Mouse (Mus musculus): ENCODE measurements around the gene Proser3. TPM values are rescaled to one million over a fixed set of nuclear protein-coding genes. Genes with fewer than 3 reads are reported as not detected.
"Not testable (repeated sequence)": the region's sequence is repeated elsewhere in the genome, so short reads cannot be mapped to it uniquely, and the experiment has no call there.

The Proser3 gene
- total RNA-seq, 2 experiments from 2014 or later: 7.8 to 8.5 TPM

GRCm38 (mm10) chr7:30544327-30544726, 7.8 kb downstream of the Proser3 start:
- DNase-seq: no peak

GRCm38 (mm10) chr7:30540572-30540971, 11.5 kb downstream of the Proser3 start:
- no peak for DNase-seq

DNA sequence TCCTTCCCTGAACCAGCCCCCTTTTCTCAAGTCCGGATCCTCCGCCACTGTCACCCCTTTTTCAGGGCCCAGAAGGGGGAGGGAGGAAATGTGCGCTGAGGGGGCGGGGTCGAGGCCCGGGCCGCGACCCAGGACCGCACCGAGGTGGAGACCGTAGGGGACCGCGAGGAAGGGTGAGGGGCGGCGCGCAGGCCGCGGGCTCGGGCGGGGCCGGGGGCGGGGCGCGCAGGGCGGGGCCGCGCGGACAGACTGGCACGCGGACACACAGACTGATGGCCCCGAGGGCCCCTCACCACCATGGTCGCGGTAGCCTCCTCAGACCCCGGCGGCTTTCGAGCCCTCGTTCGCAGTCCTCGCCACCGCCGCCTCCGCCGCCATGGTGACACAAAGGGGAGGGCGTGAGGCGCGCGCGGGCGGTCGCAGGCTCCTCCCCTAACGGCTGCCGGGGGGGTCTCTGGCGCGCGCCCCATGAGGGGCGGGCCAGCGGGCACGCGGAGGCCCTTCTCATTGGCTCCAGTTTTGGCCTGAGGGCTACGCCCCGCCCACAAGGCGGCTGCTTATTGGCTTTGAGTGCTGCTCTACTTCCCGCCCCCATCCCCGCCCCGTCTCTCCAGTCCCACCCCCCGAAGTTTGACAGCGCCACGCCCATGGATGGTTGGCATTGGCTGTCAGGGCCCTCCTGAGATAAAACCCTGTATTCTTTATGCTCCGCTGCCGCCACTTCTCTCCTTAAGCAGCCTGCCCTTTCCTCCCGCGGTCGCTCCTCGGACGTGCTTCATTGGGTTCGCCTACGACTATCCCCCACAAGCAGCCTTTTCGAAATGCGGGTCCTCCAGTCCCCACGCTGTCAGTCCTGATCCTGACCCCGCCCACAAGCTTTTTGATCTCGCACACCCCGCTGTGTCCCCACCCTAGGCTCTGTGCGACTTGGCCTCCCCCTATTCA, 17.2 kb downstream of the Proser3 start, which contains the start of gene Arhgap33:
TSS of gene Arhgap33 (minus strand) at position 428 of the 945 bp plus-strand sequence.
- DNase-seq: peak; percentile 97 to 98

- DNase-seq: no peak
Observed at GRCm38 (mm10) chr7:30533941-30534632, 18.0 kb downstream of the Proser3 start.

- peak in 1 of 2 experiments; percentile 33 for DNase-seq
Observed at GRCm38 (mm10) chr7:30532931-30533330, 19.2 kb downstream of the Proser3 start.

GRCm38 (mm10) chr7:30531291-30531815, 20.7 kb downstream of the Proser3 start:
- DNase-seq: no peak

DNA sequence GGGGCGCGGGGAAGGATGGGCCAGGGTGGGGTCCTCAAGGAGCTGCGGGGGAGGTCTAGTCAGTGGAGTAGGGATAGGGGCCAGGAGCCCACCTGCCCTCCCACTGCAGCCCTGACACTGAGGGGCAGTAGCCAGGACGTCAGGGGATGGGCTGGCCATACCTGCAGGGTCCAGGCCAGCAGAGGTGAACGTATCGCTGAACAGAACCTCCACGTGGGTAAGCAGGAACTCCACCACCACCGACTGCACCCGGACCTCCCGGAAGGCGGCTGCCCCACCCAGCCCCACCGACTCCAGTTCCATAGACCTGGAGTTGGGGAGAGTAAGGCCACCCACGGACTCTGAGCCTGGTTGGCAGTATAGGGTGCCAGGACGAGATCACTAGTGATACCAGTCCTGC, 25.1 kb downstream of the Proser3 start:
- no peak for DNase-seq

GRCm38 (mm10) chr7:30526399-30526798, 25.7 kb downstream of the Proser3 start:
- DNase-seq: no peak

DNA sequence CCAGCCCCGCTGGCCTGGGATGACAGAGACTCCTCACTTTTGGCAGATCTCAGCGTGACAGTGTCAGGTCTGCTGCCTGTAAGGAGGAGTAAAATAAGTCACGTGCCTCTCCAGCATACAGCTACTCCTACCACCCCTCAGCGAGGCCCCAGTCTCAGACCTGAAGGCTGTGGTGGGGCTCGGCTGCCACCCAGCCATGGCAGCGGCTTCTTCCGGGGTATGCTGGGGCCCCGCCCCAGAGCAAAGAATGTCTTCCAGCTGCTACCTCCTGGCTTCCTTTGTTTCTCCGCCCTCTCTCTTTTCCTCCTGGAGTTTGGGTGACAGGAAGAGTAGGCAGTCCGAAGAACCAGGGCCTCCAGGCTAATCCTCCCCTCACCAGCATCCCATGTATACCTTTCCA, 26.1 kb downstream of the Proser3 start:
- DNase-seq: no peak

GRCm38 (mm10) chr7:30524487-30524886, 27.6 kb downstream of the Proser3 start:
- DNase-seq: peak; percentile 23 to 28

DNA sequence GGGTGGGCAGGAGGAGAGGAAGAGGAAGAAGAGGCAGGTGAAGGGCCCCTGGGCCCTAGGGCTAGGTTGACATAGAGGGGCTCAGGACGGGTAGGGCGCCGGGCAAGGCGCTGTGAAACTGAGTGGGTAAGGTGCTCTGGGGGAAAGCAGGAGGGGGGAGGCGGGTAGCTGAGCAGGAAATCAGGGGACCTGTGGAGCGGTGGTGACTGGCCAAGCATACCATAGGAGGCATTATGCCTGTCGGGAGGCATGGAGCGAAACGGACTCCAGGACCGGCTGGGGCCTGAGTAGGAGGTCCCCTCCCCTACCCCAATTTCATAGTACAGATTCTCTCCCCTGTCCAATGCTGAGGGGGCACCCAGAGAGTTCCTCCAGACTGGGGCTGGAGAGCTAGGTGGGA, 29.2 kb downstream of the Proser3 start:
- no peak for DNase-seq

DNA sequence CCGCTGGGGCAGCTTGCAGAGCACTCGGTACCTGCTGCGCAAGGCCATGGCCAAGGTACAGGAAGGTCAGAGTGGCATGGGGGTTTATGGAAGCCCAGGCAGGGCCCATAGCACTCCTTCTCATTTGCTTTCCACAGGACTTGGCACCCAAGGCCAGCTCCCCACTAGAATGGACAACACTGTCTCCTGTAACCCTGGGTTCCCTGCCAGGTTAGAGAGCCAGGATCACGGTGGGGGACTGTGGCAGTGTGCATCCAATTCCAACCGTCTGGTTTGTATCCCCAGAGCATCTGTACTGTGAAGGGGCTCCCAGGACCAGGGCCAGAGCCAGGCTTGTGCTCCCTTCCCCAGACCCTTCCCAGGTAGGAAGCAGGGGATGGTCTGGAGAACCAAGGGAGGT, 31.2 kb downstream of the Proser3 start:
- no peak for DNase-seq

DNA sequence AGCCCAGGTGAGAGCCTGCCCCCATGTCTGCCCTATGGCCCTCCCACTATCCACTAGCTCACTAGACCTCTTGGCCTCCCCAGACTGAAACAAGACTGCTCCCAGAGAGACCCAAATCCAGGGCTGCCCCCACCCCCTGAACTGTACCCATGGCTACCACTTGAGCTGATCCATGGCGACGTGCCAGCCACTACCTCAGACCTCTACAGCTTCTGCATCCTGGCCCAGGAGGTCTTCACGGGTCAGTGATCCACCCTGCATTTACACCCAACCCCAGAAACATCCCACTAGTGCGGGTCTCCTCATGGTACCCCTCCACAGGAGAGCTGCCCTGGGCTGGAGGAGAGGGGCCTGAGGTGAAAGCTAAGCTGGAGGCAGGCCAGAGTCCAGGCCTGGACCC, 31.7 kb downstream of the Proser3 start:
- DNase-seq: no peak

- DNase-seq: no peak
Observed at GRCm38 (mm10) chr7:30518325-30518724, 33.8 kb downstream of the Proser3 start.

- DNase-seq: no peak
Observed at GRCm38 (mm10) chr7:30515003-30515760, 36.9 kb downstream of the Proser3 start.

DNA sequence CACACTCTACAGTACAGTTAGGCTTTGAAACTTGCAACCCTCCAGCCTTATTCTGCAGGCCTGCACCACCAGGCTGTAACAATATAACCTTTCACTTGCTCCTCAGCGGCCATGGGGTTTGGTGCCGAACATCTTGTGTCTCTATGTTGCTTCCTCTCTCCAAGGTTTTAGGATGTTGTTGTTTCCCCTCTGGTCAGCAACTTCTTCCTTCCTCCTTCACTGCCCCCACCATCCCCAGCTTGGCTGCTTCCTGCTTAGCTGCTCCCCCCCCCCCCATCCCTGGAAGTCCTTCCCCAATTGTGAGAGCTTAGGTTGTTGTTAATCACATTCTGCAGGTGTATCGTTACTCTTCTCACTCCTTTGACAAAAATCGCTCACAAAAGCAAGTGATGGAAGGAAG, 44.0 kb downstream of the Proser3 start:
- no peak for DNase-seq

DNA sequence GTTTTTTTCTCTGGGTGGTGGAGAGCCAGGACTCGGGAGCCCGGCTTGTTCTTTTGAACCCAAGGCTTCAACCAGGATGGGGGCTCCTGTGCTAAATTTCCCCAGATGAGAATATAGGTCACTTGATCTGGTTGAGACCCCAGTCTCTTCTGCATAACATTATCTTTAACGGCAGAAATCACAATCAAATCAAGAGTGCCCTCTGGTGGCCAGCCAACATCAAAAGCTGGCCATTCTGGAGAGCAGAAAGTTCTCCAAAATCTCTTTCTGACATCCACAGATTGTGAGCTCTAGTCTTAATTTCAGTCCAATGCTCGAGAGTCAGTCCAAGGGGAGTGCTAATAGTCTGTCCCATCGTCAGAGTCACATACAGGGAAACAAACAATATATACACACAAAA, 50.9 kb downstream of the Proser3 start:
- not testable (repeated sequence) for DNase-seq

GRCm38 (mm10) chr7:30495506-30496042, 56.5 kb downstream of the Proser3 start:
- DNase-seq: not testable (repeated sequence)

DNA sequence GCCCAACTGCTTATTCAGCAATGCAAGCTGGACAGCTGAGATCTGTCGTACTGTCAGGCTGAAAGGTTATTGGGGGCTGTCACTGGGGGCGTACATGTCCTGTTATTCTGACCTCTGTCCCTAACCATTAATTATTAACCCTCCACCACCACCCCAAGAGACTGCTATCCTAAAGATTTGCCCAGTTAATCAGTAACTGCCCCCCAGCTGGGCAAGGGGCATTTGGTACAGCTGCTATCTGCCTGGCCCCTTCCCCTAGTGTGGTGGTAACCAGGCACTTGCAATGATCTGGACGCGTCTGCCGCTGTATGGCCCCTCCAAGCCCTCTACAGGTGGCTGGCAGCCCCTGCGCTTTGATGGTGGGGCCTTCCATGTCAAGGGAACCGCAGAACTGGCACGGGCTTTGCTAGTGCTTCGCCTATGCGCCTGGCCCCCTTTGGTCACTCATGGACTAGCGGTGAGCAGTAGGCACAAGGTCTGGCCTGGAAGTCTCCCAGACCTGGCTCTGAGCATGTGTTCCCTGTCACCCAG, 58.6 kb downstream of the Proser3 start, which contains the start of gene Prodh2:
TSS of gene Prodh2 (plus strand) at position 222 of the 531 bp plus-strand sequence.
- DNase-seq: no peak

DNA sequence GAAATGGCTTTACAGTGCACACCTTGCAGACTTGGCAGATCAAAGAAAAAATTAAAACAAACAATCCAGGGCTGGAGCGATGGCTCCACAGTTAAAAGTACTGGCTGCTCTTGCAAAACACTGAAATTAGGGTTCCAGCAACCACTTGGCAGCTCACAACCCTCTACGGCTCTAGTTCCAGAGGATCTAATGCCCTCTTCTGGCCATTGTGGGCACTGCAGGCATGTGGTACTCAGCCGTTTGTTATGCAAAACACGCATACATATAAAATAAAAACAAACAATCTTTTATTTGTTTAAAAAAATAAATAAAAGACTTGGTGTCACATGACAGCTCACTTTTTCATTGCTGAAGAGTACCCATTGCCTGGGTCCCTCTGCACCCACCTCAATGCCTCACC, 59.3 kb downstream of the Proser3 start:
- DNase-seq: peak; percentile 82 to 84

GRCm38 (mm10) chr7:30490957-30491307, 61.2 kb downstream of the Proser3 start:
- no peak for DNase-seq
